Mouse (Mus musculus) mouse embryonic stem cell (cell line): ENCODE data around the gene Gal3st3.
"Not testable (repeated sequence)": the region's sequence is repeated elsewhere in the genome, so short reads cannot be mapped to it uniquely, and the experiment has no call there.

Source experiments
- in situ Hi-C, 2 experiments: fragments of 300-500 bp; cut with MboI; formaldehyde crosslinking; loops; 1 replicate in 1 of 2; 3 replicates in 1 of 2; pipeline ENCODE4 v1.14.3; 2019 to 2020; ENCODE audit warnings: low sequenced_read_pairs in 2 of 2, low pct_unique_long_range_greater_than_20kb in 1 of 2, mixed read lengths in 1 of 2; ENCODE audit not compliant: unreplicated experiment in 1 of 2

Gal3st3 gene

GRCm38 (mm10) chr19:5300588-5300987, 2.5 kb downstream of the Gal3st3 start:
- in situ Hi-C loops, result no loop called here

GRCm38 (mm10) chr19:5302455-5302854, 4.3 kb downstream of the Gal3st3 start:
- in situ Hi-C loops, result no loop called here

GRCm38 (mm10) chr19:5306279-5306678, 8.1 kb downstream of the Gal3st3 start:
- in situ Hi-C loops, result no loop called here

GRCm38 (mm10) chr19:5306968-5307734, 9.0 kb downstream of the Gal3st3 start:
- in situ Hi-C loops, result no loop called here

- in situ Hi-C loops, result no loop called here
Observed at GRCm38 (mm10) chr19:5309025-5309424, 10.9 kb downstream of the Gal3st3 start.

GRCm38 (mm10) chr19:5313189-5313588, 15.1 kb downstream of the Gal3st3 start:
- in situ Hi-C loops, result no loop called here

- in situ Hi-C loops, result no loop called here
Observed at GRCm38 (mm10) chr19:5323801-5324200, 25.7 kb downstream of the Gal3st3 start.

- in situ Hi-C loops, result no loop called here
Observed at GRCm38 (mm10) chr19:5327970-5328369, 29.8 kb downstream of the Gal3st3 start.

- in situ Hi-C loops, result no loop called here
Observed at GRCm38 (mm10) chr19:5334741-5335140, 36.6 kb downstream of the Gal3st3 start.

GRCm38 (mm10) chr19:5335441-5335840, 37.3 kb downstream of the Gal3st3 start, which contains the start of gene Catsper1:
TSS of gene Catsper1 (plus strand) at chr19:5335741.
- in situ Hi-C loops, result no loop called here

- in situ Hi-C loops, result no loop called here
Observed at GRCm38 (mm10) chr19:5337975-5338374, 39.8 kb downstream of the Gal3st3 start.

- in situ Hi-C loops, result no loop called here
Observed at GRCm38 (mm10) chr19:5341360-5341759, 43.2 kb downstream of the Gal3st3 start.

GRCm38 (mm10) chr19:5345297-5346131, 47.4 kb downstream of the Gal3st3 start:
- in situ Hi-C loops, result no loop called here

- in situ Hi-C loops, result no loop called here
Observed at GRCm38 (mm10) chr19:5348064-5348463, 49.9 kb downstream of the Gal3st3 start.

- in situ Hi-C loops, result no loop called here
Observed at GRCm38 (mm10) chr19:5348526-5349501, 50.7 kb downstream of the Gal3st3 start.

- in situ Hi-C loops, result not testable (repeated sequence)
Observed at GRCm38 (mm10) chr19:5349502-5349873, 51.4 kb downstream of the Gal3st3 start, which contains the start of gene Cst6. TSS of gene Cst6 (minus strand) at chr19:5349574.

GRCm38 (mm10) chr19:5353609-5354008, 55.5 kb downstream of the Gal3st3 start:
- in situ Hi-C loops, result no loop called here

- in situ Hi-C loops, result no loop called here
Observed at GRCm38 (mm10) chr19:5356080-5356479, 57.9 kb downstream of the Gal3st3 start.
